Mouse (Mus musculus): ENCODE measurements at regions not wholly inside any gene's neighbourhood (a gene's known extent, or its start where the extent isn't known, plus 50 kb on each side); places are given as distances from the start of the nearest gene placed in this dataset.

DNA sequence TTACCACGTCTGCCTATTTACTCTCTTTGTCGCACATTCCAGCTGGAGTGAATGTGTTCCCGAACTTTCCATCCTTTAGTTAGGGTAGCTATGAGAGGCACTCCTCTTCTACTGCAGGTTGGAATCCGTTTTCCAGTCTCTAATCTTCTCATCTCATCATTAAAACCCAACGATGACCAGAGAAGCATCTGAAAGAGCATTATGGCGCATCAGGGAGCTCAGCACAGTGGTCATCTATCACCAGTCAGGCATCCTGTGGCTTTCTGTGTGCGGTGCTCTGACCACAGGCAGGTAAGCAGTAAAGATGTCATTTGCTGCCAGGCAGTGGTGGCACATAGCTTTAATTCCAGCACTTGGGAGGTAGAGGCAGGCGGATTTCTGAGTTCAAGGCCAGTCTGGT is 63.0 kb upstream of the Ccdc39 start:
- TF ChIP-seq CTCF (conservative IDR thresholded peaks at IDR 0.05; ENCODE audit: low read length) (no peak), NANOG (IDR thresholded peaks at IDR 0.05; ENCODE audit: borderline replicate concordance, low read length) (no peak)

All from E14TG2a.4 (cell line).